Mouse (Mus musculus): ENCODE measurements at regions not wholly inside any gene's neighbourhood (a gene's known extent, or its start where the extent isn't known, plus 50 kb on each side); places are given as distances from the start of the nearest gene placed in this dataset.
A peak's percentile ranks its signal among the peaks of the same experiment; 100 is the strongest.

DNA sequence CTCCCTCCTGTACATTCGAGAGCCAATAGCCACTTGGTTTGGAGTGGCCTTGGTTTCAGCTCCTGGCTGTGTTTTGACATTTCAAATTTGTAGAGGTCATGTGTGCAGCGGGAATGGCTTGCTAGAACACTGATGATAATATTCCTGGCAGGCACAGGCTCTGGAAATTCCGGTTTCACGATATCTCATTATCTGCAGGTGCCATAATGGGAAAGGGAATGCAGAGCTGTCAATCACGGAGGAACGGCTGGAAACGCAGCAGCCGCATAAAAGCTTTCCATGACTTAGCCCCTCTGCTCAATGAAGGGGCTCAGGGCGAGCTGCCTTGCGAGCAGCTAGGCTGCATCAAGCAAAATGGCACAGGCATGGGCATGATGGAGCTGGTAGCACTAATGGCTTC, 251.6 kb downstream of the Tshz3 start:
- WGBS, result 52% methylated on average over 10 of the region's 10 CpGs
- H3K27ac ChIP-seq, result peak overlapping the region; percentile 2; the same call in 1 of the 2 replicates
- no peaks in the 10 kb centered on the region for H3K36me3 ChIP-seq
- H3K4me2 ChIP-seq (replicated peaks), result no peak overlapping the region
- no peaks in the 10 kb centered on the region for H3K9me3 ChIP-seq (replicated peaks)
- H3K9ac ChIP-seq, result no peak overlapping the region
- peak; percentile 35; the same call in 1 of the 2 replicates for ATAC-seq (ENCODE audit: low FRiP score)
- H3K4me3 ChIP-seq, result no peak overlapping the region
- 0 out of 2 replicates have a peak, but pooled peaks cover 4% of the 10 kb centered on the region for H3K4me1 ChIP-seq
- no peaks in the 10 kb centered on the region for H3K27me3 ChIP-seq

DNA sequence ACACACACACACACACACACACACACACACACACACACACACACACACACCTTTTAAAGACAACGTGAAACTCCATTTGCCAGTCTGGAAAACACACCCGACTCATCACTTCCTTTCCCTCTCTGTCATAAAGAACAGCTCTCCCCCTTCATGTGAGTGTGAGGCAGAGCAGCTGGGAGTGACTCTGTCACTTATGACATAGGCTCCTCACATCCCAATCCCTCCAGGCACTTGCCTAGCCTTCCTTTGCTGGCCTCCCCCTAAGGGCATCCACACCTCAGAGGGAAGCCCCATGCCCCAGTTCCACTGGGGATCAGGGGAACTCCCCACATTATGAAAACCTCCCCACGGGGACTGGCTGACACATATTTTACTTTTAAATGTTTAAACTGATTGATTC, 257.5 kb downstream of the Tshz3 start:
- Histone ChIP-seq H3K27ac (no peak overlapping the region), H3K36me3 (no peaks in the 10 kb centered on the region), H3K27me3 (no peaks in the 10 kb centered on the region), H3K4me1 (no peaks in the 10 kb centered on the region), H3K9me3 (replicated peaks) (peaks cover 8% of the 10 kb centered on the region; the same call in 1 of the 2 replicates), H3K4me2 (replicated peaks) (no peak overlapping the region), H3K9ac (no peak overlapping the region), H3K4me3 (no peak overlapping the region)
- WGBS, result 76% methylated on average over 3 of the region's 3 CpGs
- no peak for ATAC-seq (ENCODE audit: low FRiP score)

DNA sequence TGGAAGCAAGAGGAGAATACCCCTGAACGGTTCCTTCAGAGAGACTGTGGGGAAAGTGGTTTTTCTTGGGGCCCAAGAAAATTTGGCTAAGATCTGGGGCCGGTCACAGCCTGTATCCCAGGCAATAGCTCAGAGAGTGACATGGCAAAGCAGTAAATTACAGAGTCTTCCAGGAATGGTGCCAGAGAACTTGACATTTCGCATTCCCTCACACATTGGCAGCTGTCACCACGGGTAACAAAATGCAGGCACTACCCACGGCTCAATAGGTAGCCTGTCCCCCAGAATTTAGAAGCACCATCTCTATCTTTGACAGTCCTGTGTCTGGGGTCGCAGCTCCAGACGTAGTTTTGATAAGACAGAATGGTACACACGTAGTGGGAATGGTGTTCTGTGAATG, 260.3 kb downstream of the Tshz3 start:
- H3K4me2 ChIP-seq (replicated peaks), result no peak overlapping the region
- H3K4me1 ChIP-seq, result no peaks in the 10 kb centered on the region
- H3K9ac ChIP-seq, result no peak overlapping the region
- H3K4me3 ChIP-seq, result no peak overlapping the region
- H3K9me3 ChIP-seq (replicated peaks), result peaks cover 8% of the 10 kb centered on the region; the same call in 1 of the 2 replicates
- WGBS, result 83% methylated on average over 8 of the region's 8 CpGs
- no peak overlapping the region for H3K27ac ChIP-seq
- H3K36me3 ChIP-seq, result no peaks in the 10 kb centered on the region
- H3K27me3 ChIP-seq, result no peaks in the 10 kb centered on the region
- ATAC-seq (ENCODE audit: low FRiP score), result no peak

DNA sequence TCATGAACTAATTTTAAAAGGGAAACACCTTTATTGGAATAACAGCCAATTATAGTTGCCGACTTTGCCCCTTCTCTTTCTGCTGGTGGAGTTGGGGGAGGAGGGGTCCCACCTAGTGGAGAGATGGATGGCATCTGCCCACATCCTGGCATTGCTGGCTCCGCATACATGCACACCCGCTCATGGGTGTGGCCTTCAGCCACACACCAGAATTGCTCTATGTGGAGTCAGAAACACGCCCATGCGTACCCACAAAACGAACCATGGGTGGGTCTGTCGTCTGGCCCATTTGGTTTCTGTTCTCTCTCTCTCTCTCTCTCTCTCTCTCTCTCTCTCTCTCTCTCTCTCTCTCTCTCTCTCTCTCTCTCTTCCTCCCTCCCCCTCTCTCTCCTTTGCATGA, 273.9 kb downstream of the Tshz3 start:
- Histone ChIP-seq H3K4me1 (peaks cover 17% of the 10 kb centered on the region), H3K27ac (no peak overlapping the region), H3K4me3 (no peak overlapping the region), H3K4me2 (replicated peaks) (no peak overlapping the region), H3K27me3 (no peaks in the 10 kb centered on the region), H3K9ac (no peak overlapping the region), H3K36me3 (no peaks in the 10 kb centered on the region), H3K9me3 (replicated peaks) (no peaks in the 10 kb centered on the region)
- ATAC-seq (ENCODE audit: low FRiP score), result no peak
- 83% methylated on average over 7 of the region's 7 CpGs for WGBS

DNA sequence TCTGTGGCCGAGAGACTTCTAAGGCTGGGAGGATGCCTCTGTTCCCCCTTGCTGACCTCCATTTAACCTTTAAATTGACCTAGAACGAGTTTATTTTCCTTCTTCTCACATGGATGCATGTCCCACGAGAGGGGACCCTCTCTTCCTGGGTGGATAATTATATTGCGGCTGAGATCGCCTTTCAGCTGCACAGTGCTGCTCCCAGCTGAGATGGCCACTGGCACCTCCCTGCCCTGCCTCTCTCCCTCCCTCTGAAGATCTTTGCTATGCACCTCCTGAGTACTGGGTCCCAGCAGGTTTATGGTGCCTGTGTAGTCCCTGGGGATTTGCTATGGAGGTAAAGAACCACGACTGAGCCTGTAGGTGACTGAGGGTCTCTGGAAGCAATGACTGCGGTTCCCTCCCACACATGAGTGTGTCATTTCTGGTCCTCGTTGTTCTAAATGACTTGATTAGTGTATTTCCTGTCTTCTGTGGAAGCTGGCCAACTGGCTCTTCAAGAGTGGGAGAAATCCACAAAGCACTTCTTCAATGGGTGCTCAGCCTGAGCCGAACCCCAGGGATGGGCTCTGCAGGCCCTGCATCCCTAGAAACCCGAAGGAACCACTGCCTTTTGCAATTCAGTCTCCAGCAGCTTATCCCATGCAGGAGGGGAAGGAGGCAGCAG, 275.9 kb downstream of the Tshz3 start:
- H3K27ac ChIP-seq, result no peak overlapping the region; the same call in 1 of the 2 replicates
- H3K27me3 ChIP-seq, result no peaks in the 10 kb centered on the region
- H3K36me3 ChIP-seq, result no peaks in the 10 kb centered on the region
- H3K9ac ChIP-seq, result no peak overlapping the region
- no peak overlapping the region for H3K4me3 ChIP-seq
- 39% methylated on average over 10 of the region's 10 CpGs for WGBS
- ATAC-seq (ENCODE audit: low FRiP score), result no peak
- no peak overlapping the region for H3K4me2 ChIP-seq (replicated peaks)
- H3K4me1 ChIP-seq, result peaks cover 16% of the 10 kb centered on the region
- no peaks in the 10 kb centered on the region for H3K9me3 ChIP-seq (replicated peaks)

DNA sequence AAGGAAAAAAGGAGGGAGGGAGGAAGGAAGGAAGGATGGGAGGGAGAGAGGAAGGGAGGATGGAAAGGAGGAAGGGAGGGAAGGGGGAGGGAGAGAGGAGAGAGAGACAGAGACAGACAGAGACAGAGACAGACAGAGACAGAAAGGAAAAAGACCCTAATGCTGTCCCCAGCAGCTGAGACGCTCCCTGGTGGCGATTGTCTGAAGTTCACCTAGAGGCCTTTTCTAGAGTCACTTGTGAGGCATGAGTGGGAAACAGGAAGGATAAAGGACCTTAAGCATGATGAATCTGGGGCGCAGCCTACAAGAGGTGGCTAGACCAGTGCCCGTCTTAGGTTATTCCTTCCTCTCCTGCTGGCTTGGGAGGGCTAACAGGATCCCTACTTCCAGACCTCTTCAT, 276.7 kb downstream of the Tshz3 start:
- Histone ChIP-seq H3K4me2 (replicated peaks) (no peak overlapping the region), H3K27ac (no peak overlapping the region), H3K9me3 (replicated peaks) (no peaks in the 10 kb centered on the region), H3K36me3 (no peaks in the 10 kb centered on the region), H3K27me3 (no peaks in the 10 kb centered on the region), H3K4me1 (peaks cover 16% of the 10 kb centered on the region), H3K4me3 (no peak overlapping the region), H3K9ac (no peak overlapping the region)
- no peak for ATAC-seq (ENCODE audit: low FRiP score)
- 50% methylated on average over 4 of the region's 4 CpGs for WGBS

DNA sequence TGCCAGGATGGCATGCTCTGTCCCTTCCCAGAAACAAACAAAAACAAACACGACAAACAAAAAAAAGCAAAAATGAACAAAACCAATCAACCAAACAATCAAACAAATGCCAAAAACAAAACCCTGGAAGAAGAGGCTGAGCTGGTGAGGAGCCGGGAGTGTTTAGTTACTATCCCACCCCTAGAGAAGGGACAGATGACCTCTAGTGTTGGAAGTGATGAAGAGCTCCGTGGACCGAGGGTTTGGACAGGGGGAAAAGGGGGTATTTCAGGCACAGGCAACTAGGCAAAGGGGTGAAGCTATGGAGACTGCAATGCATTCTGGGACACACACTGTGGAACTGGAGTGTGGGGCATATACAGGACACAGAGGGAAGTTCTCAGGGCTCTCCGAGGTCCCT, 277.6 kb downstream of the Tshz3 start:
- Histone ChIP-seq H3K4me1 (peaks cover 16% of the 10 kb centered on the region), H3K27me3 (no peaks in the 10 kb centered on the region), H3K9ac (no peak overlapping the region), H3K9me3 (replicated peaks) (no peaks in the 10 kb centered on the region), H3K4me2 (replicated peaks) (0 out of 2 replicates have a peak overlapping the region, but pooled peaks have one; percentile 17), H3K27ac (no peak overlapping the region), H3K4me3 (no peak overlapping the region), H3K36me3 (no peaks in the 10 kb centered on the region)
- WGBS, result 17% methylated on average over 5 of the region's 5 CpGs
- no peak for ATAC-seq (ENCODE audit: low FRiP score)

DNA sequence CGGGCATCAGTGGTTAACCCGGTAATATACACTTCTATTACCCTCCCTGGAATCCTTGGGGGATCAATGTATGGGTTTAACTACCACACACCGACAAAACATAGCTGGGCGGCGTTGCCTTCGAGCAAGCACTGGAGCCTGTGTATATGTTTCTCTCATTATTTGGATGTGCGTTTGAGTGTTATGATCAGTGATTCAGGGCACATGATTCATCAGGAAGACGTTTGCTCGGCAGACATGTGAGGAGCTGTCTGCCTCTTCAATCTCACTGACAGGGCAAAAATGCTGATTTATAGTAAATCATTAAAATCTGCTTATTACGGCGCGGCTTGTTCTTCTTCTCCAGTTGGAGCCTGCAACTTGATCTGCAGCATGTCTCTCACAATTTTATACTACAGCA, 279.9 kb downstream of the Tshz3 start:
- WGBS, result 62% methylated on average over 12 of the region's 12 CpGs
- Histone ChIP-seq H3K4me2 (replicated peaks) (no peak overlapping the region), H3K4me1 (peaks cover 13% of the 10 kb centered on the region), H3K36me3 (no peaks in the 10 kb centered on the region), H3K4me3 (no peak overlapping the region), H3K27me3 (no peaks in the 10 kb centered on the region), H3K9me3 (replicated peaks) (no peaks in the 10 kb centered on the region), H3K9ac (no peak overlapping the region), H3K27ac (0 out of 2 replicates have a peak overlapping the region, but pooled peaks have one; percentile 30)
- no peak for ATAC-seq (ENCODE audit: low FRiP score)

DNA sequence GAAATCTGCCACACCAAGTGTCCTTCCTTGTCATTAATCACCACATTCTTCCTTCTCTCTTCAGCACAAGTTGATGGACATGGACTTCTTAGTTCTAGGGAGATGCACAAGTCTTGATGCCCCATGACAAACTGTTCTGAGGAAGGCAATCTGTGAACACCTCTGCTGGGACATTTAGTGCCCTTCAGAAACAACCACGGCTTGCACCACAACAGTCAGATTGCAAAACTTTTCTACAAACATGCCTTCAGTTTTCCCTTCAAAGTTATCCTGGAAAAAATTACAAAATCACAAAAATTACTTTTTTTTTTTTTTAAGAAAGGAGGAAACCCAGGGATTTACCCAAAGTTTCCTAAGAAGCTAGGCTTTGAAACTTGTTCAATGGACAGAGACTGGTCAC, 291.5 kb downstream of the Tshz3 start:
- no peak overlapping the region for H3K27ac ChIP-seq
- H3K36me3 ChIP-seq, result no peaks in the 10 kb centered on the region
- H3K4me2 ChIP-seq (replicated peaks), result no peak overlapping the region
- H3K27me3 ChIP-seq, result no peaks in the 10 kb centered on the region
- peaks cover 4% of the 10 kb centered on the region; the same call in 1 of the 2 replicates for H3K9me3 ChIP-seq (replicated peaks)
- 87% methylated on average over 1 of the region's 1 CpGs for WGBS
- no peak overlapping the region for H3K9ac ChIP-seq
- ATAC-seq (ENCODE audit: low FRiP score), result no peak
- no peaks in the 10 kb centered on the region for H3K4me1 ChIP-seq
- H3K4me3 ChIP-seq, result no peak overlapping the region

DNA sequence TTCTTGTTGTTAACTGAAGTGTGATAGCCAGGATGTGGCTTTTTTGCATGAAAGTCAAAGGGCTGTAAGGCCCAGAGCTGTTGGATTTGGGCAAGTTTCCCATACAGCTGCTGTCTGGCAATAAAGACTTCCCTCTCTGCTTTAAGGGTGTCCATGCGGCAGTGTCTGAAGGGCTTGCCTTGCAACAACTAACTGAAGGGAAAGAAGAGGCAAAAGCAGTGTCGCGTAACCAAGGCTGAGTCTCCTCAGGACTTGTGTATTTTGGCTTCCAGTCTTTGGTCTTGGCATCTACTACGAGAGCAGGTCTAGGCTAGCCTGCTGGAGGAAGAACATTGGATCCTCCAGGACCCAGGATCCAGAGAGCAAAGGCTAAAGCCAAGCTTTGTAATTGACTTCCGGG, 306.7 kb downstream of the Tshz3 start:
- H3K36me3 ChIP-seq, result no peaks in the 10 kb centered on the region
- no peak for ATAC-seq (ENCODE audit: low FRiP score)
- WGBS, result 90% methylated on average over 5 of the region's 5 CpGs
- no peaks in the 10 kb centered on the region for H3K9me3 ChIP-seq (replicated peaks)
- H3K9ac ChIP-seq, result no peak overlapping the region
- H3K27ac ChIP-seq, result no peak overlapping the region
- H3K4me2 ChIP-seq (replicated peaks), result no peak overlapping the region
- no peak overlapping the region for H3K4me3 ChIP-seq
- H3K27me3 ChIP-seq, result no peaks in the 10 kb centered on the region
- no peaks in the 10 kb centered on the region for H3K4me1 ChIP-seq

DNA sequence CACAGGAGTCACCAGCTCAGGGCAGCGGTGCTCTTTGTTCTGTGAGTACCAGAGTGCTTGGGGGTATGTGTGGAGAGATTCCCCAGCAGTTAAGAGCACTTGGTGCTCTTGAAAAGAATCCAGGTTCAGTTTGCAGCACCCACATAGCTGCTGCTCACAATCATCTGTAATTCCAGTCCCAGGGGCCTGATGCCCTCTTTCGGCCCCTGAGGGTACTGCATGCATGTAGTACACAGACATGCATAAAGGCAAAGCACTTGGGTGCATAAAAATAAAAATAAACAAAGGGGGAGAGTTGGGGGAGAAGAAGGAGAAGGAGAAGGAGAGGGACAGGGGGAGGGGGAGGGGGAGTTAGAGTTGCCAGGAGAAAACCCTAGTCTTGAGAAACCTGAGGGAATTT, 307.8 kb downstream of the Tshz3 start:
- 79% methylated on average over 2 of the region's 2 CpGs for WGBS
- Histone ChIP-seq H3K9ac (no peak overlapping the region), H3K4me1 (no peaks in the 10 kb centered on the region), H3K9me3 (replicated peaks) (no peaks in the 10 kb centered on the region), H3K27me3 (no peaks in the 10 kb centered on the region), H3K36me3 (no peaks in the 10 kb centered on the region), H3K27ac (no peak overlapping the region), H3K4me2 (replicated peaks) (no peak overlapping the region), H3K4me3 (no peak overlapping the region)
- no peak for ATAC-seq (ENCODE audit: low FRiP score)

DNA sequence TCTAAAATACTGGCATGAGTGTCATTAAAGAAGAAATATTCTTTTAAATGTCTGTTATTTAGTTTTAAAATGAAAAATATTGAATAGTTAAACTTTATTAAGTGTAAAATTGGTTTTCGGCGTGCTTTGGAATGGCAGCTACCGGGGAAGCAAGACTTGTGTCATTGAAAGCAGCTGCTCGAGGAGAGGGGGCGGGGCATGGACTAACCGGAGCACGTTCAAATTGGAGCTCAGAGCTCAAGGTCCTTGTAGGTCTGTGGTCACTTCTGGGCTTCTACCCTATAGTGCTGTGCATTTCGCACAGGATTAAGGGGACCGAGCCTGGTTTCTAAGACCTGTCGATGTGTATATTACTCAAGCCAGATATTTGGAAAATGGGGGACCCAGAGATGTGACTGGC, 309.0 kb downstream of the Tshz3 start:
- Histone ChIP-seq H3K36me3 (no peaks in the 10 kb centered on the region), H3K4me2 (replicated peaks) (no peak overlapping the region), H3K9ac (no peak overlapping the region), H3K27me3 (no peaks in the 10 kb centered on the region), H3K4me3 (no peak overlapping the region), H3K27ac (no peak overlapping the region), H3K9me3 (replicated peaks) (no peaks in the 10 kb centered on the region), H3K4me1 (no peaks in the 10 kb centered on the region)
- 65% methylated on average over 10 of the region's 10 CpGs for WGBS
- no peak for ATAC-seq (ENCODE audit: low FRiP score)

DNA sequence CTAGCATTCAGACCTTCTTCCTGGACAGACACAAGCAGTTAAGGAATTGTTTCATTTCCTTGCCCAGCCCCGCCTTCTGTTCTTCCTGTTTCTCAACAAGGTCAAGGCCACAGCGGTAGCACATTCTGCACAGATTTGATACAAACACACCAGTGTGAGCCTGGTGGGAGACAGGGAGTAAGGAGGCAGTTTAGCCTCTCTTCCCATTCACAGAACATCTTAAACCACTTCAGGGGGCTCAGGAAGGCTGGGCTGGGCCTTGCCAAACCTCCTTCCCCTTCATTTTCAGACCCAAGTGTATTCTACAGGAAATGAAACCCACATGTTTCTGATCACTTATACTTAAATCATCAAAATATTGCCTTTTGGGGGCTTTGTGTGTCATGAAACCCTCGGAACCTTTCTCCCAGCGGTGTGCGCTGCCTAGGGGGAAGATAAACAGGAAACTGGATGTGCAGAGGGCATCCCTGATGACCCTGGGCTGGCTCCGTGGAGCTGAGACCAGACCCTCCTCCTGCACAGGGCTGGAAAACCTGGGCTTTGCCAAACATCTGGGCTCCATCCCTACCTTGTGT, 313.3 kb downstream of the Tshz3 start:
- Histone ChIP-seq H3K27me3 (no peaks in the 10 kb centered on the region), H3K36me3 (no peaks in the 10 kb centered on the region), H3K4me3 (no peak overlapping the region), H3K27ac (no peak overlapping the region), H3K9ac (no peak overlapping the region), H3K4me1 (no peaks in the 10 kb centered on the region), H3K9me3 (replicated peaks) (no peaks in the 10 kb centered on the region), H3K4me2 (replicated peaks) (no peak overlapping the region)
- ATAC-seq (ENCODE audit: low FRiP score), result no peak
- 72% methylated on average over 6 of the region's 6 CpGs for WGBS
